Mouse (Mus musculus): ENCODE data around the gene Zyx. TPM values are rescaled to one million over a fixed set of nuclear protein-coding genes. Genes with fewer than 3 reads are reported as not detected.

Gene Zyx
- total and polyA plus RNA-seq, 3 experiments = 0.86 to 11.4 (median 2.2) TPM

GRCm38 (mm10) chr6:42356913-42357312 is 7.5 kb downstream of the Zyx start:
- DNase-seq (ENCODE audit: extremely low read depth) = no peak
- Histone ChIP-seq H3K9ac (ENCODE audit: insufficient read depth, low read depth) (no peak overlapping the region), H3K27ac (ENCODE audit: insufficient read depth, low read depth) (no peak overlapping the region), H3K4me3 (replicated peaks in 1 of 3; ENCODE audit: low read depth in 2 of 3, low read length in 2 of 3, poor library complexity in 1 of 3) (no peak overlapping the region), H3K36me3 (replicated peaks in 1 of 2; ENCODE audit: control insufficient read depth in 1 of 2, insufficient read depth in 1 of 2, low read length in 1 of 2) (peaks cover 6 to 44% of the 10 kb centered on the region in 2 experiments), H3K9me3 (replicated peaks; ENCODE audit: low read length) (no peaks in the 10 kb centered on the region), H3K27me3 (replicated peaks) (no peaks in the 10 kb centered on the region), H3K4me2 (ENCODE audit: insufficient read depth, low read depth, poor library complexity, severe bottlenecking) (no peak overlapping the region), H3K79me2 (replicated peaks; ENCODE audit: control insufficient read depth, extremely low read depth, insufficient read depth, poor library complexity, severe bottlenecking) (no peaks in the 10 kb centered on the region), H3K4me1 (ENCODE audit: control insufficient read depth in 1 of 2, insufficient read depth in 2 of 2) (no peaks in the 10 kb centered on the region)
- in situ Hi-C loops (cut with MboI; ENCODE audit: low pct_ligation_motif_present, low pct_unique_long_range_greater_than_20kb, low sequenced_read_pairs) = no loop called here
- no peak for TF ChIP-seq HCFC1 (IDR thresholded peaks at IDR 0.05; ENCODE audit: low read depth, low read length)
- dilution Hi-C loops (cut with MboI; ENCODE audit: extremely low pct_ligation_motif_present, extremely low pct_unique_long_range_greater_than_20kb, low sequenced_read_pairs) = no loop called here

- no peaks in the 10 kb centered on the region for H3K4me1 ChIP-seq (ENCODE audit: control insufficient read depth in 1 of 2, insufficient read depth in 2 of 2)
- dilution Hi-C loops (cut with MboI; ENCODE audit: extremely low pct_ligation_motif_present, extremely low pct_unique_long_range_greater_than_20kb, low sequenced_read_pairs) = no loop called here
- H3K36me3 ChIP-seq (replicated peaks in 1 of 2; ENCODE audit: control insufficient read depth in 1 of 2, insufficient read depth in 1 of 2, low read length in 1 of 2) = peaks cover 6 to 44% of the 10 kb centered on the region in 2 experiments
Observed at GRCm38 (mm10) chr6:42357901-42358300, 8.5 kb downstream of the Zyx start.

GRCm38 (mm10) chr6:42358901-42359300 is 9.5 kb downstream of the Zyx start:
- Histone ChIP-seq H3K79me2 (replicated peaks; ENCODE audit: control insufficient read depth, extremely low read depth, insufficient read depth, poor library complexity, severe bottlenecking) (no peaks in the 10 kb centered on the region), H3K4me3 (replicated peaks in 1 of 3; ENCODE audit: low read depth in 2 of 3, low read length in 2 of 3, poor library complexity in 1 of 3) (no peak overlapping the region), H3K9me3 (replicated peaks; ENCODE audit: low read length) (no peaks in the 10 kb centered on the region), H3K4me1 (ENCODE audit: control insufficient read depth in 1 of 2, insufficient read depth in 2 of 2) (no peaks in the 10 kb centered on the region), H3K36me3 (replicated peaks in 1 of 2; ENCODE audit: control insufficient read depth in 1 of 2, insufficient read depth in 1 of 2, low read length in 1 of 2) (peaks cover 6 to 44% of the 10 kb centered on the region in 2 experiments), H3K27ac (ENCODE audit: insufficient read depth, low read depth) (no peak overlapping the region), H3K4me2 (ENCODE audit: insufficient read depth, low read depth, poor library complexity, severe bottlenecking) (no peak overlapping the region), H3K27me3 (replicated peaks) (no peaks in the 10 kb centered on the region), H3K9ac (ENCODE audit: insufficient read depth, low read depth) (no peak overlapping the region)
- DNase-seq (ENCODE audit: extremely low read depth) = no peak
- in situ Hi-C loops (cut with MboI; ENCODE audit: low pct_ligation_motif_present, low pct_unique_long_range_greater_than_20kb, low sequenced_read_pairs) (no loop called here), dilution Hi-C loops (cut with MboI; ENCODE audit: extremely low pct_ligation_motif_present, extremely low pct_unique_long_range_greater_than_20kb, low sequenced_read_pairs) (no loop called here)
- TF ChIP-seq GABPA (IDR thresholded peaks at IDR 0.05; ENCODE audit: insufficient replicate concordance, low read depth, low read length) (no peak), TCF12 (IDR thresholded peaks at IDR 0.05; ENCODE audit: low read depth, low read length) (no peak), JUND (conservative IDR thresholded peaks at IDR 0.05; ENCODE audit: low read depth, low read length) (no peak), USF2 (conservative IDR thresholded peaks at IDR 0.05; ENCODE audit: low read depth, low read length) (no peak), IRF4 (IDR thresholded peaks at IDR 0.05; ENCODE audit: low read depth, low read length) (no peak), CHD2 (IDR thresholded peaks at IDR 0.05; ENCODE audit: low read length) (no peak), MYC (IDR thresholded peaks at IDR 0.05; ENCODE audit: low read depth, low read length) (no peak), ELF1 (IDR thresholded peaks at IDR 0.05; ENCODE audit: low read depth, low read length) (no peak), ETS1 (conservative IDR thresholded peaks at IDR 0.05; ENCODE audit: low read depth, low read length) (no peak)

More at GRCm38 (mm10) chr6:42357901-42358300, 8.5 kb downstream of the Zyx start:
- TF ChIP-seq ZMIZ1 (IDR thresholded peaks at IDR 0.05; ENCODE audit: low read depth, low read length) = no peak
- TF ChIP-seq POLR2A (IDR thresholded peaks at IDR 0.05; ENCODE audit: low read depth, low read length) = no peak
- TF ChIP-seq SIN3A (IDR thresholded peaks at IDR 0.05; ENCODE audit: low read length) = no peak
- TF ChIP-seq TBP (conservative IDR thresholded peaks at IDR 0.05; ENCODE audit: low read depth, low read length) = no peak
- TF ChIP-seq RCOR1 (conservative IDR thresholded peaks at IDR 0.05; ENCODE audit: low read depth, low read length) = no peak
- no peak for TF ChIP-seq BHLHE40 (IDR thresholded peaks at IDR 0.05; ENCODE audit: low read depth, low read length)
- DNase-seq (ENCODE audit: extremely low read depth) = no peak
- Histone ChIP-seq H3K9ac (ENCODE audit: insufficient read depth, low read depth) (no peak overlapping the region), H3K4me2 (ENCODE audit: insufficient read depth, low read depth, poor library complexity, severe bottlenecking) (no peak overlapping the region), H3K4me3 (replicated peaks in 1 of 3; ENCODE audit: low read depth in 2 of 3, low read length in 2 of 3, poor library complexity in 1 of 3) (no peak overlapping the region), H3K27me3 (replicated peaks) (no peaks in the 10 kb centered on the region), H3K79me2 (replicated peaks; ENCODE audit: control insufficient read depth, extremely low read depth, insufficient read depth, poor library complexity, severe bottlenecking) (no peaks in the 10 kb centered on the region), H3K9me3 (replicated peaks; ENCODE audit: low read length) (no peaks in the 10 kb centered on the region), H3K27ac (ENCODE audit: insufficient read depth, low read depth) (no peak overlapping the region)
- in situ Hi-C loops (cut with MboI; ENCODE audit: low pct_ligation_motif_present, low pct_unique_long_range_greater_than_20kb, low sequenced_read_pairs) = no loop called here
